Mouse (Mus musculus) MEL (cell line): ENCODE measurements around the gene Phf1. TPM values are rescaled to one million over a fixed set of nuclear protein-coding genes. Genes with fewer than 3 reads are reported as not detected.
A peak's percentile ranks its signal among the peaks of the same experiment; 100 is the strongest.

Experiments
- DNase-seq: peaks from one replicate; pipeline ENCODE4 v3.0.0; 2011; ENCODE audit warnings: low read depth, low spot score
- H3K27ac ChIP-seq: 2 replicates; pipeline ENCODE4 v1.5.1; 2012; ENCODE audit warnings: low read depth, mild to moderate bottlenecking, control low read depth, low read length, moderate library complexity; ENCODE audit not compliant: control insufficient read depth
- H3K27me3 ChIP-seq, 2 experiments: fragments of 150-350 bp in 1 of 2; sonication (generic) in 1 of 2; 2 replicates each; pipeline ENCODE4 v1.6.1; 2012; ENCODE audit warnings: low read length in 2 of 2, mild to moderate bottlenecking in 2 of 2, improper control_type of control experiment in 1 of 2, moderate library complexity in 1 of 2; ENCODE audit not compliant: insufficient read depth in 2 of 2, control insufficient read depth in 1 of 2
- H3K36me3 ChIP-seq, 2 experiments: 2 replicates each; pipeline ENCODE4 v1.6.1; 2012 to 2014; ENCODE audit warnings: low read length in 2 of 2, improper control_type of control experiment in 1 of 2, inconsistent platforms in 1 of 2, mild to moderate bottlenecking in 1 of 2; ENCODE audit not compliant: insufficient read depth in 2 of 2, control insufficient read depth in 1 of 2
- H3K4me1 ChIP-seq, 2 experiments: fragments of 150-350 bp in 1 of 2; sonication (generic) in 1 of 2; 2 replicates each; pipeline ENCODE4 v1.6.1; 2012; ENCODE audit warnings: low read length in 2 of 2, improper control_type of control experiment in 1 of 2, mild to moderate bottlenecking in 1 of 2; ENCODE audit not compliant: insufficient read depth in 2 of 2, control insufficient read depth in 1 of 2
- H3K4me3 ChIP-seq, 2 experiments: fragments of 150-350 bp in 1 of 2; sonication (generic) in 1 of 2; 2 replicates each; pipeline ENCODE4 v1.5.1; 2012; ENCODE audit warnings: low read depth in 2 of 2, low read length in 2 of 2, mild to moderate bottlenecking in 2 of 2, moderate library complexity in 2 of 2, control low read depth in 1 of 2, improper control_type of control experiment in 1 of 2; ENCODE audit not compliant: control insufficient read depth in 1 of 2, insufficient read depth in 1 of 2
- H3K79me2 ChIP-seq: 2 replicates; pipeline ENCODE4 v1.6.1; 2012; ENCODE audit warnings: mild to moderate bottlenecking, low read length, moderate library complexity; ENCODE audit not compliant: control insufficient read depth, poor library complexity, insufficient read depth
- H3K9ac ChIP-seq: 2 replicates; pipeline ENCODE4 v1.6.1; 2012; ENCODE audit warnings: low read depth, mild to moderate bottlenecking, control low read depth, low read length, moderate library complexity; ENCODE audit not compliant: control insufficient read depth, poor library complexity, severe bottlenecking
- H3K9me3 ChIP-seq: fragments of 150-350 bp; sonication (generic); replicated peaks from 2 replicates; pipeline ENCODE4 v1.6.1; 2012; ENCODE audit warnings: mild to moderate bottlenecking, low read length, improper control_type of control experiment, moderate library complexity; ENCODE audit not compliant: insufficient read depth
- BHLHE40 ChIP-seq: IDR thresholded peaks from 2 replicates; pipeline ENCODE4 v1.6.1; 2012; ENCODE audit warnings: low read depth, mild to moderate bottlenecking, inconsistent platforms, low read length, improper control_type of control experiment, borderline replicate concordance
- CHD1 ChIP-seq: IDR thresholded peaks from 2 replicates; pipeline ENCODE4 v1.6.1; 2012; ENCODE audit warnings: low read depth, mild to moderate bottlenecking, inconsistent platforms, low read length, improper control_type of control experiment
- CTCF ChIP-seq, 3 experiments: IDR thresholded peaks in 2 of 3; conservative IDR thresholded peaks in 1 of 3; 2 replicates each; pipeline ENCODE4 v1.5.1; 2011 to 2012; ENCODE audit warnings: low read length in 3 of 3, low read depth in 2 of 3, mild to moderate bottlenecking in 2 of 3, improper control_type of control experiment in 1 of 3, inconsistent platforms in 1 of 3, mixed read lengths in 1 of 3, moderate library complexity in 1 of 3; ENCODE audit not compliant: control insufficient read depth in 1 of 3, insufficient read depth in 1 of 3, poor library complexity in 1 of 3, severe bottlenecking in 1 of 3
- E2F4 ChIP-seq: IDR thresholded peaks from 2 replicates; pipeline ENCODE4 v1.6.1; 2011; ENCODE audit warnings: low read depth, low read length, improper control_type of control experiment, borderline replicate concordance
- ELF1 ChIP-seq: IDR thresholded peaks from 2 replicates; pipeline ENCODE4 v1.6.1; 2014; ENCODE audit warnings: low read depth, mild to moderate bottlenecking, inconsistent platforms, low read length, improper control_type of control experiment, moderate library complexity
- EP300 ChIP-seq, 2 experiments: IDR thresholded peaks; 2 replicates each; pipeline ENCODE4 v1.6.1; 2011; ENCODE audit warnings: improper control_type of control experiment in 2 of 2, low read length in 2 of 2, low read depth in 1 of 2, mild to moderate bottlenecking in 1 of 2
- ETS1 ChIP-seq: IDR thresholded peaks from 2 replicates; pipeline ENCODE4 v1.6.1; 2012; ENCODE audit warnings: low read depth, mild to moderate bottlenecking, inconsistent platforms, low read length, improper control_type of control experiment, moderate library complexity
- JUND ChIP-seq: IDR thresholded peaks from 2 replicates; pipeline ENCODE4 v1.6.1; 2011; ENCODE audit warnings: low read depth, mild to moderate bottlenecking, improper control_type of control experiment, low read length
- MAFK ChIP-seq: IDR thresholded peaks from 2 replicates; pipeline ENCODE4 v1.6.1; 2011; ENCODE audit warnings: low read depth, mild to moderate bottlenecking, low read length, improper control_type of control experiment, borderline replicate concordance
- MAX ChIP-seq: IDR thresholded peaks from 2 replicates; pipeline ENCODE4 v1.6.1; 2011; ENCODE audit warnings: low read length, improper control_type of control experiment
- MAZ ChIP-seq: IDR thresholded peaks from 2 replicates; pipeline ENCODE4 v1.6.1; 2012; ENCODE audit warnings: low read depth, mild to moderate bottlenecking, inconsistent platforms, low read length, improper control_type of control experiment
- MEF2A ChIP-seq: IDR thresholded peaks from 2 replicates; pipeline ENCODE4 v1.6.1; 2014; ENCODE audit warnings: low read depth, mild to moderate bottlenecking, inconsistent platforms, low read length, improper control_type of control experiment; ENCODE audit not compliant: poor library complexity, insufficient replicate concordance, severe bottlenecking; ENCODE audit errors: extremely low read depth
- MXI1 ChIP-seq: IDR thresholded peaks from 2 replicates; pipeline ENCODE4 v1.6.1; 2011; ENCODE audit warnings: mild to moderate bottlenecking, low read depth, low read length, improper control_type of control experiment
- MYB ChIP-seq: IDR thresholded peaks from 2 replicates; pipeline ENCODE4 v1.6.1; 2011; ENCODE audit warnings: mild to moderate bottlenecking, low read depth, low read length, improper control_type of control experiment
- NELFE ChIP-seq: IDR thresholded peaks from 2 replicates; pipeline ENCODE4 v1.6.1; 2011; ENCODE audit warnings: low read depth, low read length, improper control_type of control experiment
- POLR2A ChIP-seq, 2 experiments: IDR thresholded peaks; 2 replicates each; pipeline ENCODE4 v1.6.1; 2011 to 2012; ENCODE audit warnings: low read length in 2 of 2, mild to moderate bottlenecking in 2 of 2, control low read depth in 1 of 2, improper control_type of control experiment in 1 of 2, low read depth in 1 of 2, moderate library complexity in 1 of 2; ENCODE audit not compliant: control insufficient read depth in 1 of 2, insufficient read depth in 1 of 2, poor library complexity in 1 of 2
- POLR2AphosphoS2 ChIP-seq: IDR thresholded peaks from 2 replicates; pipeline ENCODE4 v1.6.1; 2011; ENCODE audit warnings: low read length, improper control_type of control experiment
- POLR2AphosphoS5 ChIP-seq: IDR thresholded peaks from 2 replicates; pipeline ENCODE4 v1.6.1; 2012; ENCODE audit warnings: low read depth, borderline replicate concordance, mild to moderate bottlenecking, inconsistent platforms, low read length, moderate library complexity, mixed read lengths
- RCOR1 ChIP-seq: IDR thresholded peaks from 2 replicates; pipeline ENCODE4 v1.6.1; 2012; ENCODE audit warnings: low read depth, mild to moderate bottlenecking, inconsistent platforms, low read length, improper control_type of control experiment
- SMC3 ChIP-seq: IDR thresholded peaks from 2 replicates; pipeline ENCODE4 v1.6.1; 2011; ENCODE audit warnings: low read depth, low read length, improper control_type of control experiment
- TBP ChIP-seq: IDR thresholded peaks from 2 replicates; pipeline ENCODE4 v1.8.0; 2011; ENCODE audit warnings: low read depth, low read length, improper control_type of control experiment
- TCF12 ChIP-seq: IDR thresholded peaks from 2 replicates; pipeline ENCODE4 v1.6.1; 2014; ENCODE audit warnings: low read depth, mild to moderate bottlenecking, inconsistent platforms, low read length, improper control_type of control experiment, moderate library complexity
- UBTF ChIP-seq: IDR thresholded peaks from 2 replicates; pipeline ENCODE4 v1.6.1; 2012; ENCODE audit warnings: low read depth, mild to moderate bottlenecking, inconsistent platforms, low read length, improper control_type of control experiment, moderate library complexity, borderline replicate concordance; ENCODE audit not compliant: insufficient read depth
- USF1 ChIP-seq: IDR thresholded peaks from 2 replicates; pipeline ENCODE4 v1.6.1; 2014; ENCODE audit warnings: low read depth, mild to moderate bottlenecking, inconsistent platforms, low read length, improper control_type of control experiment, moderate library complexity
- ZKSCAN1 ChIP-seq: IDR thresholded peaks from 2 replicates; pipeline ENCODE4 v1.6.1; 2012; ENCODE audit warnings: low read depth, mild to moderate bottlenecking, inconsistent platforms, low read length, improper control_type of control experiment, moderate library complexity
- polyA plus RNA-seq, 2 experiments: library from polyadenylated mRNA; stranded (reverse) in 1 of 2; unstranded in 1 of 2; fragments of >175 nt in 1 of 2; fragments of >200 nt in 1 of 2; gene quantifications; 2 replicates each; pipeline versions ENCODE4 v1.2.1 to v1.2.4; 2012; ENCODE audit warnings: low replicate concordance in 2 of 2, low read depth in 1 of 2; ENCODE audit not compliant: insufficient read length in 2 of 2, insufficient read depth in 1 of 2, missing spikeins in 1 of 2
- total RNA-seq: library from RNA; depleted of rRNA; stranded (reverse); fragments of 300-350 nt; gene quantifications from 2 replicates; pipeline ENCODE4 v1.2.3, GENCODE M21; 2012

Phf1 gene
- total and polyA plus RNA-seq, 3 experiments, result 2.9 to 9.5 TPM; not detected in 1

DNA sequence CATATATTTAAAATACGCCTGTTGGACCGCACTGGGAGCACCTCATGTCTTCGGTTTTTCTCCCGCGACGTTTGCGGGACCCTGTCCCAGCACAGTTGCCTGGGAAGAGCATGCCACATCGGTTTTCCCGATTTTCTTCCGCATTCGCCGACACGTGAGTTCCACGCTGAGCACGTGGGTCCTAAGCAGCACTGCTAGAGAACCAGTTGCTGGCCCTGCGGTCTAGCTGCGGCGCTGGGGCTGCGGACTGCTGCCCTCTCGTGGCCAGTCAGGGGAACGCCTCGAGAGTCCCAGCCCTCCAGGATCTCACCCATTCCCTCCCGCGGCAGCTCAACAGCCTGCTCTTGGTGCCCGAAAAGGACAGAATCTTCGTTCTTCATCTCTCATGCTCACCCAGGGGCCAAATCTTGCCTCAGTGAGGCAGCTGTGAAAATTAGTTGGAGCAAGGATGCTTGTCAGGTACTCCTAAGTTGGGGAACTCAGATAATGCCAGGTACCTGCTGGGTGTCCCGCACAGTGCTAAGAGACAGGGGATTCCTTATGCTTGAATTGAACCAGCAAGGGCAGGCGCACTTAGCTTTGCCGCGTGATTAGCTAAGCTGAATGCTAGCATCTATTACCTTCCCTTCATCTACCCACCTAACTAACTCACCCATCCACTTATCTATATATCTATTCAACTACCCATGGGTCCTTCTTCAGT, 46.7 kb upstream of the Phf1 start (continued):
- peak; percentile 100 for TF ChIP-seq MXI1
- no peak for TF ChIP-seq E2F4
- peak; percentile 95 for TF ChIP-seq USF1
- peak; percentile 97 for TF ChIP-seq BHLHE40
- peak; percentile 97 for TF ChIP-seq SMC3
- TF ChIP-seq TBP, result peak; percentile 69; the same call in 1 of the 2 replicates
- TF ChIP-seq TCF12, result no peak
- peak; percentile 52; the same call in 1 of the 2 replicates for TF ChIP-seq ETS1
- no peak for TF ChIP-seq ZKSCAN1
- peak; percentile 47; the same call in 1 of the 2 replicates for TF ChIP-seq NELFE
- no peak for TF ChIP-seq RCOR1
- TF ChIP-seq MAX, result peak; percentile 100
- no peak for TF ChIP-seq MAFK
- TF ChIP-seq ELF1, result peak; percentile 85
- no peak for TF ChIP-seq EP300 (IDR thresholded peaks at IDR 0.05; ENCODE audit: low read depth in 1 of 2, low read length in 2 of 2)

GRCm38 (mm10) chr17:26887926-26888325, 44.9 kb upstream of the Phf1 start:
- DNase-seq, result no peak
- TF ChIP-seq EP300 (IDR thresholded peaks at IDR 0.05; ENCODE audit: low read depth in 1 of 2, low read length in 2 of 2), result no peak
- TF ChIP-seq MYB, result no peak
- no peak for TF ChIP-seq MEF2A
- TF ChIP-seq POLR2AphosphoS2, result no peak
- no peak for TF ChIP-seq POLR2AphosphoS5
- TF ChIP-seq CTCF (IDR thresholded peaks at IDR 0.05 in 2 of 3, conservative IDR thresholded peaks at IDR 0.05 in 1 of 3; ENCODE audit: control insufficient read depth in 1 of 3, insufficient read depth in 1 of 3, low read depth in 2 of 3, low read length in 3 of 3, poor library complexity in 1 of 3, severe bottlenecking in 1 of 3), result no peak
- TF ChIP-seq JUND, result no peak
- no peak for TF ChIP-seq ETS1
- no peak for TF ChIP-seq MAFK
- TF ChIP-seq UBTF, result no peak
- no peak for TF ChIP-seq MAX
- no peak for TF ChIP-seq BHLHE40
- no peak for TF ChIP-seq TCF12
- TF ChIP-seq USF1, result no peak
- TF ChIP-seq MAZ, result no peak
- TF ChIP-seq POLR2A (IDR thresholded peaks at IDR 0.05; ENCODE audit: control insufficient read depth in 1 of 2, insufficient read depth in 1 of 2, low read depth in 1 of 2, low read length in 2 of 2, poor library complexity in 1 of 2), result no peak
- no peak for TF ChIP-seq CHD1
- no peak for TF ChIP-seq NELFE
- no peak for TF ChIP-seq RCOR1
- Histone ChIP-seq H3K27me3 (no peaks in the 10 kb centered on the region), H3K4me1 (peaks cover 3 to 10% of the 10 kb centered on the region in 2 experiments), H3K36me3 (peaks cover 0 to 9% of the 10 kb centered on the region in 2 experiments; a peak in 2 of 4 replicates), H3K79me2 (peaks cover 26% of the 10 kb centered on the region), H3K27ac (no peak overlapping the region), H3K9me3 (no peaks in the 10 kb centered on the region), H3K9ac (no peak overlapping the region), H3K4me3 (no peak overlapping the region)
